Mouse (Mus musculus) midbrain, embryonic 11.5 days (tissue): ENCODE measurements at regions not wholly inside any gene's neighbourhood (a gene's known extent, or its start where the extent isn't known, plus 50 kb on each side); places are given as distances from the start of the nearest gene placed in this dataset.

Experiments
- ATAC-seq: fragments of 200-750 bp; cut with Nextera tagmentation; 2 replicates; pipeline ENCODE4 v1.8.0; 2017; ENCODE audit warnings: moderate TSS enrichment, moderate library complexity; ENCODE audit not compliant: low FRiP score
- DNase-seq: peaks from one replicate; pipeline ENCODE4 v3.0.0; 2015; ENCODE audit warnings: low spot score; ENCODE audit errors: missing footprints
- H3K27ac ChIP-seq: fragments of 300-500 bp; sonication (generic); 2 replicates; pipeline ENCODE4 v1.5.1; 2014; ENCODE audit warnings: low read depth, low read length
- H3K27me3 ChIP-seq: fragments of 300-500 bp; sonication (generic); 2 replicates; pipeline ENCODE4 v1.6.1; 2014; ENCODE audit warnings: mild to moderate bottlenecking, low read length, moderate library complexity, mixed read lengths; ENCODE audit not compliant: control insufficient read depth, insufficient read depth
- H3K36me3 ChIP-seq: fragments of 300-500 bp; sonication (generic); 2 replicates; pipeline ENCODE4 v1.6.1; 2014; ENCODE audit warnings: mild to moderate bottlenecking, low read length, moderate library complexity, mixed read lengths; ENCODE audit not compliant: control insufficient read depth, insufficient read depth
- H3K4me1 ChIP-seq: fragments of 300-500 bp; sonication (generic); 2 replicates; pipeline ENCODE4 v1.6.1; 2014; ENCODE audit warnings: low read length; ENCODE audit not compliant: control insufficient read depth, insufficient read depth
- H3K4me2 ChIP-seq: fragments of 300-500 bp; sonication (generic); 2 replicates; pipeline ENCODE4 v1.6.1; 2014; ENCODE audit warnings: mild to moderate bottlenecking, moderate library complexity
- H3K4me3 ChIP-seq: fragments of 300-500 bp; sonication (generic); 2 replicates; pipeline ENCODE4 v1.5.1; 2014; ENCODE audit warnings: low read depth, low read length
- H3K9ac ChIP-seq: fragments of 300-500 bp; sonication (generic); 2 replicates; pipeline ENCODE4 v1.6.1; 2014; ENCODE audit warnings: low read length
- H3K9me3 ChIP-seq: fragments of 300-500 bp; sonication (generic); 2 replicates; pipeline ENCODE4 v1.6.1; 2016; ENCODE audit warnings: low read length; ENCODE audit not compliant: control insufficient read depth
- WGBS: fragments of 180-500 bp; shearing (Covaris S2); extraction: QIAGEN DNeasy Blood & Tissue Kit; methylation state at CpG from one replicate; pipeline ENCODE4 v1.1.7; 2014; 5-methylcytosine and 5-hydroxymethylcytosine counted together

- no peak overlapping the region for H3K4me3 ChIP-seq
- peaks cover 3% of the 10 kb centered on the region for H3K4me1 ChIP-seq
- 5% methylated on average over 8 of the region's 8 CpGs for WGBS
Observed at GRCm38 (mm10) chr10:30980279-30980968, 137.8 kb upstream of the Hey2 start.

GRCm38 (mm10) chr10:30979766-30980165, 137.2 kb upstream of the Hey2 start:
- DNase-seq, result peak; percentile 82
- Histone ChIP-seq H3K36me3 (no peaks in the 10 kb centered on the region), H3K4me1 (peaks cover 3% of the 10 kb centered on the region), H3K4me2 (peak overlapping the region; percentile 21; the same call in 1 of the 2 replicates), H3K27me3 (no peaks in the 10 kb centered on the region), H3K4me3 (no peak overlapping the region), H3K9me3 (no peaks in the 10 kb centered on the region), H3K9ac (no peak overlapping the region), H3K27ac (no peak overlapping the region)
- 16% methylated on average over 3 of the region's 3 CpGs for WGBS
- 0 out of 2 replicates have a peak, but pooled peaks have one; percentile 30 for ATAC-seq

More at GRCm38 (mm10) chr10:30980279-30980968, 137.8 kb upstream of the Hey2 start:
- H3K27me3 ChIP-seq, result no peaks in the 10 kb centered on the region
- DNase-seq (peak; percentile 92), ATAC-seq (peak; percentile 73)
- H3K27ac ChIP-seq, result no peak overlapping the region
- no peak overlapping the region for H3K9ac ChIP-seq
- no peaks in the 10 kb centered on the region for H3K36me3 ChIP-seq
- H3K4me2 ChIP-seq, result peak overlapping the region; percentile 21
- no peaks in the 10 kb centered on the region for H3K9me3 ChIP-seq

DNA sequence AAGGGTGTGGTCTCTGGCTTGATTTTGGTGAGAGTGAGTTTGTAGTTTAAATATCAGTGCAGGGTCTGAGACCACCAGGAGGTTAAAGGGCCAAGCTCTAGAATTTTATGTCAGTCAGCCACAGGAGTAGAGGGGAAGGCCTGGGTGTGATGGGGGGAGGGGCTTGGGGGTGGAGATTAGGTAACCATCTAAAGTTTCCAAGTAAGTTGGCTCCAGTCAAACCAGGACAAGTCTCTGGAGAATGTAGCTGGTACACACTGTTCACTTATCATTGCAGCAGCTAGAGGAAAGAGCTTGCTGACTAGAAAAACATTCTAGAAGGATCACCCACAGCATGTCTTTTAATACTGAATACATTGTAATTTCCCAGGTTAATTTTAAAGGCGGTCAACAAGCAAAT, 123.6 kb upstream of the Hey2 start:
- Histone ChIP-seq H3K9me3 (no peaks in the 10 kb centered on the region), H3K36me3 (no peaks in the 10 kb centered on the region), H3K4me1 (no peaks in the 10 kb centered on the region), H3K9ac (no peak overlapping the region), H3K4me2 (no peak overlapping the region), H3K4me3 (no peak overlapping the region), H3K27me3 (no peaks in the 10 kb centered on the region), H3K27ac (no peak overlapping the region)
- ATAC-seq (no peak), DNase-seq (no peak)
- 86% methylated on average over 1 of the region's 1 CpGs for WGBS

- H3K4me1 ChIP-seq, result no peaks in the 10 kb centered on the region
- H3K27ac ChIP-seq, result no peak overlapping the region
- H3K4me3 ChIP-seq, result no peak overlapping the region
- H3K9ac ChIP-seq, result no peak overlapping the region
- no peak for DNase-seq
- no peaks in the 10 kb centered on the region for H3K36me3 ChIP-seq
- 85% methylated on average over 3 of the region's 3 CpGs for WGBS
- H3K4me2 ChIP-seq, result no peak overlapping the region
- ATAC-seq, result no peak
- no peaks in the 10 kb centered on the region for H3K9me3 ChIP-seq
- no peaks in the 10 kb centered on the region for H3K27me3 ChIP-seq
Observed at GRCm38 (mm10) chr10:30953825-30954224, 111.2 kb upstream of the Hey2 start.

DNA sequence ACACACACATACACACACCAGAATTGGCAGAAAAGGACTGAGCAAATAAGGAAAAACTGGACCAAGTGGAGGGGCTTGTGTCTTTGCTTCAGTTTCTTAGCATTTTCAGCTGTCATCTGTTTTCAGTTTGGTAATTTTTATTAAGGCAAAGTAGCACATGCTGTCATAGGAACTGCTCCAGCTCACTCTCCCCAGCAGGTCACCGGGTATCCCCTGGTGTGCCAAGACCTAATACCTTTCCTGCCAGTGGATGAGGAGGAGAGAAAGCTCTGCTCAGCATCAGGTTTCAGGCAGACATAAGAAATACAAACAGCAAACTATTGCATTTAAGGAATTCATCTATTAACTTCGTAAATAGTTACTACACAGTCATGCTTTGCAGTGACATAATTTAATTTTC, 109.8 kb upstream of the Hey2 start:
- H3K9ac ChIP-seq, result no peak overlapping the region
- DNase-seq (no peak), ATAC-seq (no peak)
- H3K4me1 ChIP-seq, result no peaks in the 10 kb centered on the region
- 63% methylated on average over 2 of the region's 2 CpGs for WGBS
- no peak overlapping the region for H3K4me2 ChIP-seq
- H3K9me3 ChIP-seq, result no peaks in the 10 kb centered on the region
- H3K36me3 ChIP-seq, result no peaks in the 10 kb centered on the region
- no peak overlapping the region for H3K4me3 ChIP-seq
- no peaks in the 10 kb centered on the region for H3K27me3 ChIP-seq
- no peak overlapping the region for H3K27ac ChIP-seq

DNA sequence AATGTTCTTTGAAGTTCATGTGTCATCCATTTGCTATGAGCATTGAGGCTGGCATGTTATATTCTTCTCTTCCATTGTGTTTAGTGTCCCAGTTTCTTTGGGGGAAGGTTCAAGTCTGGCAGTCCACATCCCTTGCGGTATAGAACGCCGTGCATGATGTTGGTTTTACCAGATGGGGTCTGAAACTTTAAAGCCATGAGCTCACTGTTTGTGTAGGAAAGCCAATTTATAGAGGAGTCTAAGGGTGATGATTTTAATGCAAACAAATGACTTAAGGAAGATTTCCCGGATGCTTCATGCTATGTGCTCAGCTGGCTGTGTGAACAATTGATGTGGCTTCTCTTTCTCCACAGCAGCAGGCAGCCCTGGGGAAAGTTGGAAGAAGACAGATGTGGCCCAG, 104.0 kb upstream of the Hey2 start:
- H3K4me2 ChIP-seq, result no peak overlapping the region

GRCm38 (mm10) chr10:30918322-30918988, 75.9 kb upstream of the Hey2 start:
- ATAC-seq, result no peak
- H3K9ac ChIP-seq, result no peak overlapping the region
- no peak for DNase-seq
- H3K4me3 ChIP-seq, result no peak overlapping the region
- H3K27ac ChIP-seq, result no peak overlapping the region
- 91% methylated on average over 3 of the region's 3 CpGs for WGBS
- no peak overlapping the region for H3K4me2 ChIP-seq
- H3K4me1 ChIP-seq, result no peaks in the 10 kb centered on the region
- H3K36me3 ChIP-seq, result no peaks in the 10 kb centered on the region
- H3K27me3 ChIP-seq, result no peaks in the 10 kb centered on the region
- H3K9me3 ChIP-seq, result no peaks in the 10 kb centered on the region

More for the DNA sequence above, 104.0 kb upstream of the Hey2 start:
- ATAC-seq, result no peak
- H3K9me3 ChIP-seq, result no peaks in the 10 kb centered on the region
- H3K27ac ChIP-seq, result no peak overlapping the region
- H3K27me3 ChIP-seq, result no peaks in the 10 kb centered on the region
- no peaks in the 10 kb centered on the region for H3K4me1 ChIP-seq
- H3K36me3 ChIP-seq, result no peaks in the 10 kb centered on the region
- no peak overlapping the region for H3K4me3 ChIP-seq
- no peak overlapping the region for H3K9ac ChIP-seq
- 75% methylated on average over 4 of the region's 4 CpGs for WGBS
- DNase-seq, result no peak

- 55% methylated on average over 3 of the region's 3 CpGs for WGBS
- H3K27ac ChIP-seq, result no peak overlapping the region
- no peak overlapping the region for H3K9ac ChIP-seq
- ATAC-seq (no peak), DNase-seq (no peak)
- no peak overlapping the region for H3K4me3 ChIP-seq
- H3K27me3 ChIP-seq, result no peaks in the 10 kb centered on the region
- no peaks in the 10 kb centered on the region for H3K9me3 ChIP-seq
- no peaks in the 10 kb centered on the region for H3K36me3 ChIP-seq
- no peak overlapping the region for H3K4me2 ChIP-seq
- no peaks in the 10 kb centered on the region for H3K4me1 ChIP-seq
Observed at GRCm38 (mm10) chr10:30893771-30894170, 51.2 kb upstream of the Hey2 start.
